Mouse (Mus musculus) hindbrain, embryonic 11.5 days (tissue): ENCODE results near the gene Gcm2. TPM values are rescaled to one million over a fixed set of nuclear protein-coding genes. Genes with fewer than 3 reads are reported as not detected.

ENCODE experiments used
- ATAC-seq: fragments of 200-750 bp; cut with Nextera tagmentation; 2 replicates; pipeline ENCODE4 v1.8.0; 2017; ENCODE audit warnings: mild to moderate bottlenecking, moderate TSS enrichment, moderate library complexity; ENCODE audit not compliant: low FRiP score
- DNase-seq: peaks from one replicate; pipeline ENCODE4 v3.0.0-alpha.2; 2015; ENCODE audit warnings: low spot score
- H3K27ac ChIP-seq: fragments of 300-500 bp; sonication (generic); 2 replicates; pipeline ENCODE4 v1.5.1; 2014; ENCODE audit warnings: mild to moderate bottlenecking, low read depth, low read length
- H3K27me3 ChIP-seq: fragments of 300-500 bp; sonication (generic); 2 replicates; pipeline ENCODE4 v1.6.1; 2014; ENCODE audit warnings: mild to moderate bottlenecking, low read length, moderate library complexity, mixed read lengths; ENCODE audit not compliant: control insufficient read depth, insufficient read depth
- H3K36me3 ChIP-seq: fragments of 300-500 bp; sonication (generic); 2 replicates; pipeline ENCODE4 v1.6.1; 2014; ENCODE audit warnings: mild to moderate bottlenecking, low read length, moderate library complexity, mixed read lengths; ENCODE audit not compliant: control insufficient read depth, insufficient read depth
- H3K4me1 ChIP-seq: fragments of 300-500 bp; sonication (generic); replicated peaks from 2 replicates; pipeline ENCODE4 v1.6.1; 2014; ENCODE audit warnings: low read length, mixed read lengths; ENCODE audit not compliant: control insufficient read depth, insufficient read depth
- H3K4me2 ChIP-seq: fragments of 300-500 bp; sonication (generic); replicated peaks from 2 replicates; pipeline ENCODE4 v1.6.1; 2014; ENCODE audit warnings: mild to moderate bottlenecking, low read depth, low read length
- H3K4me3 ChIP-seq: fragments of 300-500 bp; sonication (generic); 2 replicates; pipeline ENCODE4 v1.5.1; 2014; ENCODE audit warnings: low read depth, low read length
- H3K9ac ChIP-seq: fragments of 300-500 bp; sonication (generic); 2 replicates; pipeline ENCODE4 v1.6.1; 2014; ENCODE audit warnings: low read depth, low read length
- H3K9me3 ChIP-seq: fragments of 300-500 bp; sonication (generic); 2 replicates; pipeline ENCODE4 v1.6.1; 2016; ENCODE audit warnings: low read length; ENCODE audit not compliant: control insufficient read depth
- WGBS: fragments of 180-500 bp; shearing (Covaris S2); extraction: QIAGEN DNeasy Blood & Tissue Kit; methylation state at CpG from one replicate; pipeline ENCODE4 v1.1.7; 2014; 5-methylcytosine and 5-hydroxymethylcytosine counted together
- polyA plus RNA-seq: library from polyadenylated mRNA; unstranded; fragments of >200 nt; fragmentation: Nextera tagmentation; extraction: Ambion mirVana; gene quantifications from 2 replicates; pipeline ENCODE4 v1.2.1, GENCODE M21; 2014

Gcm2 gene
- polyA plus RNA-seq, 1 experiment from 2014 or later, result 0.14 TPM

- no peaks in the 10 kb centered on the region for H3K36me3 ChIP-seq
- no peak overlapping the region for H3K27ac ChIP-seq
- H3K4me1 ChIP-seq, result no peaks in the 10 kb centered on the region
- H3K9me3 ChIP-seq, result no peaks in the 10 kb centered on the region
- H3K4me3 ChIP-seq, result no peak overlapping the region
- WGBS, result 88% methylated on average over 5 of the region's 5 CpGs
- no peak for DNase-seq
- no peak overlapping the region for H3K4me2 ChIP-seq
- H3K27me3 ChIP-seq, result peaks cover 3% of the 10 kb centered on the region; the same call in 1 of the 2 replicates
- no peak for ATAC-seq
- H3K9ac ChIP-seq, result no peak overlapping the region
These were observed 37.0 kb downstream of the Gcm2 start for GRCm38 (mm10) chr13:41073819-41074218.

GRCm38 (mm10) chr13:41071617-41072016, 39.2 kb downstream of the Gcm2 start:
- WGBS, result 95% methylated on average over 11 of the region's 11 CpGs
- Histone ChIP-seq H3K27me3 (no peaks in the 10 kb centered on the region), H3K4me2 (no peak overlapping the region), H3K4me3 (no peak overlapping the region), H3K4me1 (no peaks in the 10 kb centered on the region), H3K9me3 (no peaks in the 10 kb centered on the region), H3K36me3 (no peaks in the 10 kb centered on the region), H3K9ac (no peak overlapping the region), H3K27ac (no peak overlapping the region)
- no peak for DNase-seq
- ATAC-seq, result no peak

- Histone ChIP-seq H3K4me2 (no peak overlapping the region), H3K27me3 (no peaks in the 10 kb centered on the region), H3K27ac (no peak overlapping the region), H3K4me3 (no peak overlapping the region), H3K9me3 (no peaks in the 10 kb centered on the region), H3K4me1 (no peaks in the 10 kb centered on the region), H3K36me3 (no peaks in the 10 kb centered on the region), H3K9ac (no peak overlapping the region)
- WGBS, result 97% methylated on average over 4 of the region's 4 CpGs
- no peak for ATAC-seq
- no peak for DNase-seq
These were observed 43.2 kb downstream of the Gcm2 start for GRCm38 (mm10) chr13:41067618-41068017.

- no peaks in the 10 kb centered on the region for H3K4me1 ChIP-seq
- no peak for DNase-seq
- H3K27ac ChIP-seq, result no peak overlapping the region
- WGBS, result 76% methylated on average over 5 of the region's 5 CpGs
- no peaks in the 10 kb centered on the region for H3K36me3 ChIP-seq
- H3K27me3 ChIP-seq, result no peaks in the 10 kb centered on the region
- H3K4me2 ChIP-seq, result no peak overlapping the region
- no peak overlapping the region for H3K9ac ChIP-seq
- H3K9me3 ChIP-seq, result no peaks in the 10 kb centered on the region
- no peak for ATAC-seq
- no peak overlapping the region for H3K4me3 ChIP-seq
These were observed 58.9 kb downstream of the Gcm2 start for GRCm38 (mm10) chr13:41051965-41052364.

Other genes starting within 250 kb of the Gcm2 start
- 90.7 and 94.8 TPM in 2 replicates for gene Pak1ip1, start 110.0 kb downstream of the Gcm2 start, polyA plus RNA-seq
- 201 and 205 TPM in 2 replicates for gene Tmem14c, start 94.7 kb downstream of the Gcm2 start, polyA plus RNA-seq
- 1.5 and 1.6 TPM in 2 replicates for gene Mak, start 31.3 kb downstream of the Gcm2 start, polyA plus RNA-seq
- not detected in 2 replicates for gene Sycp2l, start 3.3 kb upstream of the Gcm2 start, polyA plus RNA-seq
- 37.3 and 45.6 TPM in 2 replicates for gene Elovl2, start 109.4 kb upstream of the Gcm2 start, polyA plus RNA-seq
- gene Smim13, start 138.8 kb upstream of the Gcm2 start, polyA plus RNA-seq, result 11.0 and 13.9 TPM in 2 replicates
- gene Gm17364, start 162.9 kb upstream of the Gcm2 start, polyA plus RNA-seq, result not detected in 2 replicates